Mouse (Mus musculus) cerebellum, postnatal 25 days (tissue): ENCODE results near the gene Asic2.
A peak's percentile ranks its signal among the peaks of the same experiment; 100 is the strongest.
"Not testable (repeated sequence)": the region's sequence is repeated elsewhere in the genome, so short reads cannot be mapped to it uniquely, and the experiment has no call there.

Experiments
- DNase-seq, 2 experiments: peaks; one replicate each; pipeline ENCODE4 v3.0.0; 2021; ENCODE audit warnings: mixed read lengths in 2 of 2

Gene Asic2

DNA sequence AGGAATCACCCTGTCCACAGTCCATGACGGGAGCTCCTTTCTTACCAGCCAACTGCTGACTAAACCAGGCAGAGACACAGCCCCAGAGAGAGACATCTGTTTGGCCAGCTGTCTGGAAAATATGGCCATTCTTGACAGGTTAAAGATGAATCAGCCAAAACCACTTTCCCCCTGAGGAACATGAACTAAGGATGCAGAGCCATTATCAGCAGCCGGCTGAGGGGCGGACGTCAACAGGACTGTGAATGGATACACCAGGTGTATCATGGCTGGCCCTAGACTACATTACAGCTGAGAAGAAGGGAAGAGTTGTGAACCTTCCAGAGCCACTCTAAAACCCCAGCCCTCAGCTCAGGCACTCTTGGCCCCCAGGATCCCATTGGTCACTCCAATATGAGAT lies 550.2 kb downstream of the Asic2 start:
- no peak for DNase-seq

DNA sequence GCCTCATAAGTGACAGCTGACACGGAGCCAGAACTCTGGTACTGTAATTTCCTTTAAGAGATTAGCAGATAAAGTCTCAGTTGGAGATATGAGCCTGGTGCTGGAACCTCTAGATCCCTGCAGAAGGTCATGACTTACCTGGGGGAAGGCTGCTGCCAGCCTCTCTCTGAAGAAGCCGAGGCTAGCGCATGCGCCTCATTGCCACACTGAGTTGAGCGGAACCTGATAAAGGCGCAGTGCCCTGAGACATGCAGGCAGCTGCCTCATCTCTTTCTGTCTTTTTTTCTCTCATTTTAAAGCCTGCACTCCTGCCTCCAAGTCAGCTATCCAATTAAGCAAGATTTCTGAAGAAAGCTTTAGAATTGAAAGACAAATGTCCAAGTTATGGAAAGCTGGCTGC lies 551.9 kb downstream of the Asic2 start:
- DNase-seq: peak in 1 of 2 experiments; percentile 9

DNA sequence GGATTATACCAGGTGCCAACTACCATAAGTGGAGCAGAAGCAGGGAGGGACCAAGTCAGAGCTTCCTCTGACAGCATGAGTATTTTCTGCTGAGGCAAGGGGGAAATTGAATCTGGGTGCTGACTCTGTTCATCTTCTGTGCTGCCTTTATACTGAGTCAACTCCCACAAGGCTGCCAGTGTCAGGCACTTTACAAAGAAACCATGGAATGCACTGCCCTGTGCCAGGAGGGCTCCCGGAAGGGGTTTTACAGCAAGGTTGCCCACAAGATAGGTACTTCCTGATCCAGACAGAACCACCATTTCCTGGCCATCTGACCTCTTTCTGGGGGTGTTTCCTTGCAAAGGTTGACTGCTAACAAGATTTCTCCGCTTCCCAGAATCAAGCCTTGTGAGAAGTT lies 553.7 kb downstream of the Asic2 start:
- no peak for DNase-seq

DNA sequence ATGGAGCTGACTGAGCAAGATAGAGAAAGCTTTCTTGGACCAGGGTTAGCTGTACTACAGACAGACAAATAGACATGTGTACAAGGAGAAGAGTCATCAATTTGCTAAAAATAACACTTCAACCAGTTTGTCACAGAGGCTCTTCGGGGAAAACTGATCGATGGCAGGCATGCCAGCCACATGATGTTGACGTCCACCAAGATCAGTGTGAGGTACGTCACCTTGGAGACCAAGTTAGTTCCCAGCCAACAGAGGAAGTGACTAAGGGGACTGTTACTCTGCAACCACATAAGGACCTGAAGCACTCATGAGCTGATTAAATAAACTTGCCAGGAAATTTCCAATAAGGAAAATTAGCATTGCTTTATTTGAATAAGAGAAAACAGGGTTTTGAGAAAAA lies 557.0 kb downstream of the Asic2 start:
- no peak for DNase-seq

DNA sequence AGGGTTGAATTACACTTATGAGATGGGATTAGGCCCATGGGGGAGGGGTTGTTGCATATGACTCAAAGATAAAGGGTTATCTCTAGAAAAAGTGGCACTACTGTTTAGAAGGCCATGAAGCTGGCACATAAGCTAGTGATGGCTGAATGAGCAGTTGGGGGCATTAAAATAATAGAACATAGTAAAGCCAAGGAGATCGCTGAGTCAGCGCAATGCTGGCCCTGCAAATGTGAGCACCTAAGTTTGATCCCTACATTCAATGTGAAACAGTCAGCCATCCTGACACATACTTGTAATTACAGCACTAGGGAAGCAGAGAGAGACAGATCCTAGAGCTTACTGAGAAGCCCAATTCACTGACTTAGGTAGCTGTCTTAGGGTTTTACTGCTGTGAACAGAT lies 562.3 kb downstream of the Asic2 start:
- DNase-seq: no peak

DNA sequence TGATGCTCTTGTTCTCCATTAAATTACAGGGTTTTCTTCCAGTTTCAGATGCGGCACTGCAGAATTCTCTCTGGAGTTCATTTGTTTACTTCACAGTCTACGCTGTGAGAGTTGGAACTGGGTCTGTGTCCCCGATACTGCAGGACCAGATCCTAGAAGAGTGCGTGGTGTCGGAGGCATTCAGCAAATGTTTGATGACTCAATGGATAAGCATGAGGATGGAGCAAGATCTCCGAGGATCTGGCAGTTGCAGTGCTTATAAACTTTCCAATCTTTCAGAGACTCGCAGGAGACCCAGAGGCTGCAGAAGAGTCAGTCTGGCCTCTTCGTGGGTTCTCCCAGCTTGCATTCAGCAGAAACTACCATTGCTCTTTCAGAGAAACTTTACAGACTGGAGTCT lies 566.0 kb downstream of the Asic2 start:
- DNase-seq: no peak

DNA sequence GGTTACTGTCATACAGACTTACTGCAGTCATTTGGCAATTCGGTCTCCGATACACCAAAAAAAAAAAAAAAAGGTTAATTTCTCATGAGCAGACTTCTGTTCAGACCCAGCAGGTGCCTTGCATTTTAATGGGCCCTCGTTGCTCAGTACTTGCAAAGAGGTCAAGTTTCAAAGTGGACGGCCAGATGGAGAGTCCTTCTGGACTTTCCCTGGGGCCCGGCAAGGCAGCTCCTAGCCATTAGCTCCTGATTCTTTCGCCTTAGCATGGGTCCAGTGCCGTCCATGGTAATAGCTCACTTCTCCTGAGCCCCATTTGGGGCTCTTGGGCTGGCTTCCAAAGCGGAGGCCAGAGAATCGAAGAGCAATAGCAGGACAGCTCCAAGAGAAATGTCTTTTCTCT lies 575.4 kb downstream of the Asic2 start:
- DNase-seq: peak; percentile 24 to 43

DNA sequence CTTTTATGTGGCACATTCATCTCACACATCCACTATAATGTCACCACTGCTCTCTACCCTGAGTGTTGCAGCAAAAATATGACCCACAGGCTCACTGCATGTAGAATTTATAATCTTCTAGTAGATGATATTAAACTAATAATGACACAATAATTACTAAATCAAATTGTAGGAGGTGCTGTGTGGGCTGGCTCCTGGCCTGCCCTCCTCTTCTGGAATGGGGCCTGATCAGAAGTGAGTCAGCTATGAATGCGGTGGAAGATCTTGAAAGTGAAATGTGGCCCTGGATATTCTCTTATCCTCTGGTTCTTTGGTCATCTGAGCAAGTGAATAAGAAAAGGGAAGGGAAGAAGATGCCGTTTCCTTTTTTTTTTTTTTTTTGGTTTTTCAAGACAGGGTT lies 582.1 kb downstream of the Asic2 start:
- no peak for DNase-seq

DNA sequence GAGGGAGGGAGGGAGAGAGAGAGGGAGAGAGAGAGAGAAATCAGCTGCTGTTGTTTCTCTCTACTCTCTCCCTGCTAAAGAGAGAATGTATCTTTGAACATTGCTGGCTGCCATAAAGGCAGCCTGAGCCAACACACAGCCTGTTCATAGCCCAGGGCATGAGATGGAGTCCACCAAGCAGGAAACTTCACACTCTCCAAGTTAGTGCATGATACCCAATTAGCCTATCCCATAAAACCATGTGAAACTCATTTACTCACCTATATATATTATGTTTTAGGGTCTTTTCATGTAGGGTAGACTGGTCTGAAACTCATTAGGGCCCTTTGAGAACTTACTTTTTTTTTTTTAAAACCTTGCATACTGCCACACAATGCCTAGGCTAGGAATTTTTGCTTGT lies 582.7 kb downstream of the Asic2 start:
- no peak for DNase-seq

DNA sequence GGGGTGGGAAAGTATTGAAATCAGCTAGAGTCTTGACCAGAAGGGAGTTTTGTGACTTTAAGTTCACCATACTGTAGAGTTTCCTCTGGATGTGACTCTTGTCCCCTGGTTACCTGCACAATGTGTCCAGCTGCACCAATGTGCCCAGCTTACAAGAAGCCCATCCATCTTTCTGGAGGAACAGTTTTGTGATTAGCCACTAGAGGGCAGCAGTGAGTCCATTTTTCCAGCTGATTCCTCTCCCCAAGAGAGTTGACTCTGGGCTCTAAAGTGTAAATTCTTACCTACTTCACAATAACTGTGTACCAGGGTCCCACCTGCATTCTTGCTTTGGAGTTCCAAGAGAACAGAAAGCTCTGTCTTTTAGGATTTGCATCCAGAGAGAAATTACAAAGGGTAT lies 593.4 kb downstream of the Asic2 start:
- DNase-seq: peak; percentile 60 to 76

DNA sequence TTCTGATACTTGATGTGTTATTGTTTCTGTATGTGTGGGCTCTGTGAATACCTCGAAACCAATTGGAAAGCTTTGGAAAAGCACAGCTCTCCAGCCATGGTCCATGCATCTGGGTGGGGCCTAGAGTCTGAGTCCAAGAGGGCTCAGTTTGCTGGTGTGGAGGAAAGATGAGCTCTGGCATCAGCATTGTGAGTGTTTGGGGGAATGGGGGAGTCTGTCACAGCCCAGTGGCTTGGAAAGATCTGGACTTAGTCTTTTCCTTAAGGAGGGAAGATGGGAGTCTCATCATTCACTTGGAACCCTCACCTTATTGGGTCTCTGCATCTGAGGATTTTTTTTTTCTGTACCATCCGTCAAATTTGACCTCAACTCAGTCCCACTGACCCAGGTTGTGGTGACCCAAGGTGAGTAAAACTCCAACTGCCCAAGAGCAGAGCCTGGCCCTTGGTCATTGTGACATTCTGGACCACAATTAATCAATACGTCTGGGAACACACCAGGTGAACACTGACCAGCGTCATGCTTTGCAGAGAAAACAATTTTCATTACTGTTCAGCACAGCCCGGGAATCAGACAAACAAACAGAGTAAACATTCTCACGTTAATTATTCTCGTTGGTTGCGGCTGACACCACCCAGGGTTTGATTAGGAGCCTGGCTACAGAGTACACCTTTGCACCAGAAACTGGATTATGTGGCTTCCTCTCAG lies 594.1 kb downstream of the Asic2 start:
- no peak for DNase-seq

DNA sequence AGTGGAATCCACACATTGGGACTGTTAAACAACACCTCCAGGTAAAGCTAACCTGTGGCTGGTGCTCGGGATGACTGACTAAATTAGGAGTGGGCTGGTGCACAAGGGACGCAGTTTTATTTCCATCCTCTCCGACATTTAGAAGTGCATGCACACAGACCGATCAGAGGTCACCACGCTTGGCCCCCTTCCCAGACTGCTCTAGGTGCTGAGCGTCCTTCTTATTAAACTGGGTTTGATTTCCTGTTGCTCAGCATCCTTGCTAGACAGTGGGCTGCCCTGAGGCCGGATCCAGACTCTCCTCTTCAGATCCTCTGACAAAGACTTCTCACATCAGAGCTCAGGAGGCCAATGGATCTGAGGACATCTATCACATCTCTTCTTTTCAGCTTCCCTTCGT lies 596.7 kb downstream of the Asic2 start:
- DNase-seq: peak in 1 of 2 experiments; percentile 15

DNA sequence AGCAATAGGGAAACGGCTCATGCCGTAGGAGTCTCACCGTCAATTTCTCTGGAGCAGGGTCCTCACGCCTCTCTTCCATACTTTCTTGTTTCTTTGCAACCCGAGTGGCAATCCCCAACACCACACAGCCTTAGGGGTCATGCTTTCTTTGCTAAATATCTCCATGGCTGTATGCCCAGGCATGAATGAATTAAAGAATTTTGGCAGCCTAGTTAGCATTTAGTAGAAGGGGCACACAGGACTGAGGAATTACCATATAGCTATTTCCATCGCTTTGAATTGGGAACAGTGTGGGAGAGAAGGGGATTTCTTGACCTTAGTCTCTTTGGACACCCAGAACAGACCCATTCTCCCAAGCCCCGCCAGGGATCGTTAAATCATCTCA lies 597.8 kb downstream of the Asic2 start:
- no peak for DNase-seq

DNA sequence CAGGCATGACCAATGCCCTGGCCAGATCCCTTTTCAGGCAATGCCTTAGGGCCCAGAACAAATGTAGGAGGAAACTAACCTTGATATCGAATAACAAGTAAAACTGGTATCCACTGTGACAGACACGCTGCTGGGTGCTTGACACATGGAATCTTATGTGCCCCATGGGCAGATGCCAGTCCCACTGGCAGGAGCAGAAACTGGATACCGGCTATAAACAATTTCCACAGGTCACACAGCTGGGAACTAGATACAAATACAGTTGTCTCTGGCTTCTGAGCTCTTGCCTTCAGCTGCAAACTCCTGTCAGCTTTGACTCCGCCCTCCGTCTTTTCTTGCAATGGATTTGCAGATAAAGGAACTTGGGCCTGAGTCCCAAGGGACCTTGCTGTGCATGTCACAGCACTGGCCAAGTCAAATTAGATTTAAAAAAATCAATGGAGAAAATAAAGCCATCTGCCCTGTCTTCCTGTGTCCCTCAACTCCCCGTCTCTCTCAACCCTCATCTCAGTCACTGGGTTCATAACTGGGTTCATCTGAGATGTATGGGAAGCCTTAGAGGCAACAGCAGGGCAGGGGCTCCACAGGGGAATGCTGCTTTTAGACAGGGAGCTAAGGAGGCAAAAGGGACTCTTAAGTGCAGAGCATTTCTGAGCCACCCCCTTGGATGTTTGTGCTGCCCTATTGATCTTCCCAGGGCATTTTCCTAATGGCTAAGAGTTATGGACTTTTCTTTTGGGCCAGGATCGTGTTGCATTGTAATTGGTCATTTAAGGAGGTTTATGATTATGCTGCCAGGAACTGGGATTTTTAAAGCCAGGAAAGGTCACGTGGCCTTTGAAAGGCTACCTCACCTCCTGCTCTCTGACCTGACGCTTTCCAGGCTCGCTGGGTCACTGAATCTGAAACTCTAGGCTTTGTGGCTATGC lies 598.5 kb downstream of the Asic2 start:
- no peak for DNase-seq

DNA sequence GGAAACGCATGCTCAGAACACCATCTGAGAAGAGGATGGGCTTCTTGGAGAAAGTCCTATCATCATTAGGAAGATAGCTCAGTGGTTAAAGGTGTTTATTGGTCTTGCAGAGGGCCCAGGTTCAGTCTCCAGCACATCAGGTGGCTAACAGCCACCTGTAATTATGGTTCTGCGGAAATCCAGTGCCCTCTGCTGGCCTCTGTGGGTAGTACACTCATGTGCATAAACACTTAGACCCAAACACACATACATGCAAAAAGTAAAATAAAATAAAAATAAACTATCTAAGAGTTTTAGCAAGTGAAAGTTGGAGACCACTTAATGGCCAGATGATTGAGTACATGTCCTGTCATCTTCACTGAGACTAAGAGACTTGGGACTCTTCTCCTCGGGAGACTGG lies 603.8 kb downstream of the Asic2 start:
- DNase-seq: no peak

DNA sequence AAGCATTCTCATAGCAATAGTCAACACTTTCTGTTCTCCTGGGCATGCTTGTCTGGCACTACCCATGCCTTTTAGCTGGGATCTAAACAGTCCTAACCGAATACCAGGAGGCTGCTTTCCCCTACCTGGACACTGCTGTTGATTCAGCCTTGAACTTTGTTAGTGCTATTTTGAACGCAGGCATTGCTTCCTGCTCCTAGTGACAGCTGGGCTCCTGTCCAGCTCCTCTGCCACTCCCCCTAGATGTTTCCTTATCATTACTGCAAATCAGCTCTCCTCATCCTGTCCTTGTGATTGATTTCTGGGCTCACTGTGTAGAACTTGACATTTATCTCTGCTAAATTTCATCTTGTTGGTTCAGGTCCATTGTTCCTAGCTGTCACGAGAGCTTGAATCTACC lies 605.8 kb downstream of the Asic2 start:
- no peak for DNase-seq

DNA sequence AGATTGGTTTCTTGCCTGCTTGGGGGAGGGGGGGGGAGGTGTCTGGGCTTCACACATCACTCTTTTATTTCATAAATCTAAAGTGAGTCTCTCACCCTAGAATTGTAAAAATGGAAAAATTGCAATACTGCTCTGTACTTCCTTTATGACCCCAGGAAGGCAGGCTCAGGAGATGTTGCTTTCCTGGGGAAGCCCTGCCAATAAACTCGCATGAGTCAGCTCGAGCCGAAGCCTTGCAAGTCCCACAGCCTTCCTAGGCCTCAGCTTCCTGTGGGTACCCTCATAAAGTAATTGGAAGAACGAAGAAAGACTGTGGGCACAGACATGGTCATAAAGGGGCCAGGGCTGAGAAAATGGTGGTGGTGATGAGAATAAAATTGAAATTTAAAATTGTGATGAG lies 607.2 kb downstream of the Asic2 start:
- DNase-seq: no peak

DNA sequence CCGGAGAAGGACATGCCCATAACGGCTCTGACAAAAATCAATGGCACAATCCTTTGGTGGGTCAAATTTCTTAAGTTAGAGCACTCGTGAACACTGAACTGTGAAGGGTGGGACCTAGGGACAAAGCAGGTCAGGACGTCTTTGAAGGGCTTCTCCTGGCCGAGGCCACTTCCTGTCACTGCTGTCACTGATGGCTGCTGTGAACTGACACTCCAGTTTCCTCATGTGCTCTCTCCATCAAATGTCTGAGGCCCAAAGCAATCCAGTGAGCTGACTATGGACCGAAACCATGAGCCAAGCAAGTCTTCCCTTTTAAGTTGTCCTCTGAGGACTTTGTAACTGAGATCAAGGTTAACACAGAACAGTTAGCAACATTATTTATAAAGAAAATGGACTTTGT lies 617.8 kb downstream of the Asic2 start:
- DNase-seq: not testable (repeated sequence)

DNA sequence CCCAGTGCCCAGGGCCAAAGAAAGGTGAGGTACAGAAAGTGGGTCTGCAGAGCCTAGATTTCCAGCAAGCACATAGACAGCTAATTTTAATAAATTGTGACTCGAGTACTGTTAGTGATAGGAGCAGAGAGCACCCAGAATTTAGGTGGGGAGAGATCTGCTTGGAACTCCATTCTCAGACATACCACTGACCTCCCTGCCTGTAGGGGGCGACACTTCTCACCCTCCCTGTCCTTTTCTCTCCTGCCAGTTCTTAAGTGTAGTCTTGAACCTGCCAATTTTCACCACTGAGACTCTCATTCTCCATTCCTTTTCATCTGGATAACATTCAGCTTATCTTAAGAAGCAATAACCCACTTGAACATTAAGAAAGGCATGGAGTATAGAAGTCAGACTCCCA lies 636.3 kb downstream of the Asic2 start:
- DNase-seq: no peak

DNA sequence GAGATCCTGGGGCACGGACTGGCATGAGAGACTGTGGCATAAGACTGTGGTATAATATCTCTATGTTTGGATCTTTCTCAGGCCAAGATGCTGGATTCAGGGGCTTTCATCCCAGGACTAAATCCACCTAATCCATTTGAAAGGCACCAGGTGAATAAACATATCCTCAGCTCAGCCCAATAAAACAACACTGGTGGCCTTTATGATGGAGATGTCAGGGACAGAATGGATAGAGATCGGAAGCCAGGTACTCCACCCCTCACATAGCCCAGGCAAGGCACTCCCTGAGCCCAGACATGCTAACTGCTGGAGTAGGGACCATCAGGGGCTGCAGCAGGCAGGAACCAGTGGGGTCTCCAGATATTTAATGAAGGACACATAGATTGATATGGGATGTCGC lies 637.3 kb downstream of the Asic2 start:
- DNase-seq: no peak

DNA sequence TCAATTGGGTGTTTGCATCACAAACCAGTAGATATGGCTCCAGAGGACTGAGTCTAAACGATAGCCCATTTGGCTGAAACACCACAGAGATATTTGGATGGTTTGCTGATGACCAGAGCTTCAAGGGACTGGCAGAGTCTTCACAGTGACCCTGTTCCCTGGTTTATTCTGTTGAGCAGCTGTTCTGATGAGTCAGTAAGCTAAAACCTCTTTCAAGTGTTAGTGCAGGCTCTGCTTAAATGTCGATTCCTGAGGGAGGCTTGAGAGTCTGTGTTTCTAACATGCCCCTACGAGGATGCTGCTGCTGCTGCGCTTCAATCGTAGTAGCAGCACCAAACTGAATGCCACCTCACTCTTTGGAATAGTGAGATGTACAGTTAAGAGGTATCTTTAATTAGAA lies 640.2 kb downstream of the Asic2 start:
- DNase-seq: no peak

DNA sequence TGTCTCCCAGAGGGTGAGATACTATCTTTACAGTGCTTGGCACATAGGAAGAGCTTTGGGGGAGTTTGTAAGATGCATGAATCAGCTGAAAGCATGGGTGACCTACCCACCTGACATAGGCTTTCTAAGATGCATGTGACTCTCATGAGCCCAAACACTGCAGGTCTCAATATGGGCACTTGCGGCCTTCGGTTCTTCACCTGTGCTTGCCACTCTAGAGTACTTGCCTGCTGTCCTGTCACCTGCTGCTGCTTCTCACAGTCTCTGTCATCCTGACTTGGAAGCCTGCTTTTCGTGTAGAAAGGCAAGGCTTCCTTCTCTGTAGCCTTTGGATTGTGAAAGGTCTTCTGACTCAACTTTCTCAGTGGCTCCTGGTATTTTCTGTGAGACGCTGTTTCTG lies 645.1 kb downstream of the Asic2 start:
- DNase-seq: no peak

DNA sequence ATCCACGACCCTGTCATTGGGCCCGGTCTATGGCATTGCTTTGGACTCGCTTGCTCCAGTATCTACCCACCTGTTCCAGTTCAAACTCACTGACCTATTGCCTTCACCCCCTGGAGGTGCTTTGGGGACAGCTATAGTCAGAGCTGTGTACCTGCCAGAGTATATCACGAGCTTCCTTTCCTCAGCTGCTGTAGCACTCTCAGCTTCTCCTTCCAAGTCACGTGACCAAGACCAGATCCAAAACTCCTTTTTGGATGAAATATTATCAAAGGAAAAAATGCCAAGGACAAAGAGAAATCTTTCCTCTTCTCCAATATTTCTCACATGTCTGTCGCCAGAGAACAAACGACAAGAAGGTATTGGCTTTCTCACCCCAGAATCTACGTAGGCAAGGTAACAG lies 645.8 kb downstream of the Asic2 start:
- DNase-seq: no peak

DNA sequence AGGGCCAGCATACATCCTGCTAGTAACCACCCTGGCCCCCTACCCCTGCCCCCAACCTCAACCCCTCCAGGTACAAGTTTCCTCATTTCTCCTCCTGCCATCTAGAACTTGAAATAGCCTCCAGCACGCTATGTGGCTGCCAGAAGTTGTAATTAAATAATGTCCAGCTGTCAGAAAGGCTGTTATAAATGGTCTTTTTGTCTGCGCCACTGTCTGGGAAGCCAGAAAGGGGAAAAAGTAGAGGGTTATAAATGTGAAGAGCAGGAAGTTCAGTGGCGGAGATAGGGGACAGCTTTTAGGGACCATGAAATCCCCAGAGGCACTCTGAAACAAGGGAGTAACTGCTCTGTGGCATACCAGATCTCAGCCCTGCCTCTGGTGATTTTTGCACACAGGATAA lies 678.2 kb downstream of the Asic2 start:
- no peak for DNase-seq
